Mouse (Mus musculus): ENCODE data around the gene Tulp3.

DNA sequence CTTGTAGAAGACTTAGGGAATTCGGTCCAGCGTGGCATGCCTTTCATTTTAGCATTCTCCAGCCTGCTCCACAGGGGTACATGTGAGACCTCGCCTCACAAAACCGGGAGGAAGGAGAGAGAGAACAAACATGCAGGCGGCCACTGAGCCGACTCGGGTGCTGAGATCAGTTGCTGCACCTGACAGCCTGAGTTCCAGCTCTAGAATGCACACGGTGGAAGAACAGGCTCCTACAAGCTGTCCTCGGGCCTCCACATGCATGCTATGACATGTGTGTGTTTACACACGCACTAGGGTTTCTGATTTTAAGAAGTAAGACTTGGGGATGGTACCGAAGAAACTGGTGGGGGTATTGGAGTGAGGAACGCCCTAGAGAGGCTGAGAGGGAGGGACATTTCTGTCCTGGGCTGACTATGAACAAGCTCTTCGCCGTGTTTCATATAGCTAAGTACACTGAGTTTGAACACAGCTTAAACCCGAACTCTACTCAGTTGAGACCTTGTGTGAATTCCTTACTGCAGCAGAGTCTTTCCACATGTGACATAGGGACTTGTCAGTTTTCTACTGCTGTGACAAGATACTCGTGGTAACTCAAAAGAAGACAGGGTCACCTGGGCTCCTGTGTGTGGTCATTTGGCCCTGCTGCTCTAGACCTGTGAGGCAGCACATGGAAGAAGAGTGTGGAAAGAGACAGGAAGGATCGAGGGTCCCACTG lies 20.9 kb upstream of the Tulp3 start:
- TF ChIP-seq CTCF (IDR thresholded peaks at IDR 0.05; ENCODE audit: borderline replicate concordance, insufficient read depth, low read depth, low read length) (no peak), POLR2A (IDR thresholded peaks at IDR 0.05; ENCODE audit: borderline replicate concordance, insufficient read depth, low read length) (no peak)
